Mouse (Mus musculus): ENCODE measurements around the gene Zfp385b.

The Zfp385b gene

DNA sequence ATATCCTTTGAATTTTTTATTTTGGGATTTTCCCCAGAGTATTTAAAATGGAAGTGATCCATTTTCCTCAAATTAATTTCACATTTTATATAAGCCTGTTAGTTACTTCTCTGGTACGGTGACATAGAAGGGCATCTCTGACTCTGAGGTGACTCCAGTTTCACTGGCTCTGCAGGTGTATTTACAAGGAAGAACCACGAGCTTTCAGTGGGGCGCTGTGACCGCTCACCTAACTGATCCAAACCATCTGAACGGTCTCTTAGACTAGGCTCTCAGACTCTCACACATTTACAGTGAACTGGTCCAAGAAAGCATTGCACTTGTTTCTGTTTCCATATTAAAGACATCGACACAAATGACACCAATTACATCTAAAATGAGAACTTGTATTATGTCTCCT is 361.0 kb downstream of the Zfp385b start:
- no peak for TF ChIP-seq GATA4 (IDR thresholded peaks at IDR 0.05; ENCODE audit: insufficient replicate concordance, low read length)

DNA sequence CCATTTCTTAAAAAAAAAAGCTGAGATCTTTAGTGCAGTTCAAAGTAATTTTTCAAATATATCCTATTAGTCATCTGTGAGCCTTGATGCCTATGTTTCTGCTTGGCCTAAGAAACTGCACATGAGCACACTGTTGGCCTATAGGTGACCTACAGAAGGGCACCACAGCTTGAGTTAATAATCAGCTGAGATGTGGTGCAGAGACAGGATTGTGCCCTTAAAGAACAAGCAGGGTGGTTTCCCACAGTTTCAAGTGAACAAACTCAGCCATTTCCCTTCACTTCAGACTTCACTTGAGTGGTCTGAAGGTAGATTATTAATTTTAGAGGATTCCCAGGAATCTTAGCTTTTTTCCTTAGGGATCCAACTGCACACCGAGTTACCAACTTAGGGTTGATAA is 362.3 kb downstream of the Zfp385b start:
- no peak for TF ChIP-seq GATA4 (IDR thresholded peaks at IDR 0.05; ENCODE audit: insufficient replicate concordance, low read length)

DNA sequence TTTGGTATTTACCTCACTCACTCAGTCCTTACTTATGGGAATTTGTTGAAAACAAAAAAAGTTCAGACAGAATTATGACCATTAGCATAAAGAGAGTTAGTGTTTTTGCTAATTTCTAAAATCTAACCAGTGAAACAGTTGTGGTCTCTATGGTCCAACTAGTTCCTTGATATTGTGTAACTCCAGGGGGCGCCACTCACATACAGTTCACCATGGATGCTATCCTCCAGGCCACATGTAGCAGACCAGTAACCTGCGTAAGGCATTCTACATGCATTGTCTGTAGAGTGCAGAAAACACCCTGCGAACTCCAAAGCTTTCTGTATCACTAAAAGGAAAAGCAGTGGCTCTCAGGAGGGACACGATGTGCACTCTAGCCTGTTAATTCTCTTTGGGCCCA is 362.8 kb downstream of the Zfp385b start:
- no peak for TF ChIP-seq GATA4 (IDR thresholded peaks at IDR 0.05; ENCODE audit: insufficient replicate concordance, low read length)

DNA sequence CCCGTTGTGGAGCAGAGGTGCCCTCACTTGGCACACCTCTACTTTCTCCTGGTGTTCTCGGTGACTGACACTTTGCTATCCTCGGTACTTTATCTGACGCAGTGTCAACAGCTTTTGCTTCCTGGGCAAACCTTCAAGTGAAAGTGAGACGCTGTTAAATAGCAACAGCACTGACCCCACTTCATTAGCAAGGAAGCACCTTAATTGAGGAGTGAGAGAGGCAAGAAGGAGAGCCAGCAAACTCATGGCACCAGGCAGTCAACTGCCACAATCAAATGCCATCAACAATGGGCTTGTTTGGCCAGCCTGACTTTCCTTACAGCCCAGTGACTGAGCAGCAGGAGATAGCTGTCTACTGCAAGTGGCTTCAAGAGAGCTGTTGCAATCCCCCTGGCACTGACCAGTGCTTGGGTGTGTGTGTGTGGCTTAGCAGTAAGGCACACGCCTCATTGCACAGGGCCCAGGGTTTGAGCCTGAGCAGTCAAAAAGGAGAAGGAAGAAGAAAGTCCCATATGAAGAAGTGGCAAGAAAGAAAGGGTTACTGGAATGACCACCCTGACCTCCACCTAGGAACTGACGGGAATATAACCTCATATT is 365.0 kb downstream of the Zfp385b start:
- TF ChIP-seq GATA4 (IDR thresholded peaks at IDR 0.05; ENCODE audit: insufficient replicate concordance, low read length): no peak

DNA sequence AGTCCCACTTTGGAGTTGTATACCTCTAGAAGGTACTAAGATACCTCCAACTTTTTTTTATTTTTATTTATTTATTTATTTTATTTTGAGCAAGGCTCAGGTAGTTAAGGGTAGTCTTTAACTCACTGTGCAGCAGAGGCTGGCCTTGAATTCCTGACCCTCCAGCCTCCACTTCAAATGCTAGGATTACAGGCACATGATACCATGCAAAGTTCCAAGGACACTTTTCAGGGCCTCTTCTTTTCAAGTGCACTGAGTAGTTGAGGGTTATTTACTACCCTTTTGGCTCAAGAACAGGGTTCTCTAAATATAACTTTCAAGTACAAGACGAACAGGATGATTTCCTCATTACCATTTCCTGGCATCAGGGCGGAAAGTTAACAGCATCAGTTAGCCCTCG is 365.7 kb downstream of the Zfp385b start:
- TF ChIP-seq GATA4 (IDR thresholded peaks at IDR 0.05; ENCODE audit: insufficient replicate concordance, low read length): no peak

DNA sequence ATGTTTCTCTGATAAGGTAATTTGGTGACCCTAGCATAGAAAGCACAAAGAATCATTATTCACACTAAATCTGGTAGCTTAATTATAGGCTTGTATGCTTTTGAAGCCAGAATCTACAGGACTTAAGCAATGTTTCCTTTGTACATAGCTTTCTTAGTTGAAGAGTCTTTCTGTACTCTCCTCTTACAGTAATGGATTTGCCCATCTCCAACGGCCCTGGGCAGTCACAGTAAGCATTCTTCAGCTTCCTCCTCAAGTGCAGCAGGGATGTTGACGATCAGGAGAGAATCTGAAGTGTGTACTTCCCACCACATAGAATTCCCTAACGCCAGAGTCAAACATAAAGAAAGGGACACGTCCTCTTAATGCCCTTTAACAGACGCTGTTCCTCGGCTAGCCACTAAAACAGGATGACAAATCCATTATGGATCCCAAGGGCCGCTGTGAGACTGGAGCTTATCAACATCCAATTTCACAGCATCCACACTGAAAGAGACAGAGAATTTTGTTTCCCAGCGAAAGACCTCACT is 370.4 kb downstream of the Zfp385b start:
- TF ChIP-seq GATA4 (IDR thresholded peaks at IDR 0.05; ENCODE audit: insufficient replicate concordance, low read length): no peak

DNA sequence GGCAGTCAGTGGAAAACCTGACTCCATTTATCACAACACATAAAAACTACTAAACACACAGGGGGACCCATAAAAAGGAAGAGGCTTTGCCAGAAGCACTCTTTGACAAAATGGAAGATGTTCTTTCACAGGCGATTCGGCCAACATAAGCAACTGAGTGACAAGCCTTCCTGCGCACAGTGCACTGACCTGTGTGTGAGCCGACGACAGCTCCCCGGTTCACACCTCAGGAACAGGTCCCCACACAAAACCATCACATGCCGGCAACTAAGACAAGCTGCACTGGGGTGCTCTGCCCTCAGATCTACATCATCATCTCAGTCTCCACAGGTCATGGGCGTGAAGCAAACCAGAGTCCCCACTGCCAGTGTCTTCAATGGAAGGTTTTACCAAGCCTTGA is 375.2 kb downstream of the Zfp385b start:
- no peak for TF ChIP-seq GATA4 (IDR thresholded peaks at IDR 0.05; ENCODE audit: insufficient replicate concordance, low read length)

DNA sequence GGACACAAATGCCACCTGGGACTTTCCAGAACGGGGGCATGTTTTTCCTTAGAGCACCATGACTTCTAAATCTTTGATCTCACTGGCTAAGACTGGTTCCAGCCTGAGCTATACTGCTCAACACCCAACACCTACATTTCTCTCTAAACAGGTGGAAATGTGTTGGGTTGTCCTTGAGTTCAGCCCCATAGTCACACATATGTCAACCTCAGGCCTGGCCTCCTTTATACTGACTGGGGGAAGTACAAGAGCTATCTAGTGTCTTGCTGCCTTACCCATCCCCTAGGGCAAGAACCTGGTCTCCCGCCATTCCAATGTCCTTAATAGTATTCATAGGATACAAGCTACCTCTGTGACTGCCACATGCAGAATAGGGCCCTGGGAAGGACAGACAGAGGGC is 378.8 kb downstream of the Zfp385b start:
- TF ChIP-seq GATA4 (IDR thresholded peaks at IDR 0.05; ENCODE audit: insufficient replicate concordance, low read length): no peak

DNA sequence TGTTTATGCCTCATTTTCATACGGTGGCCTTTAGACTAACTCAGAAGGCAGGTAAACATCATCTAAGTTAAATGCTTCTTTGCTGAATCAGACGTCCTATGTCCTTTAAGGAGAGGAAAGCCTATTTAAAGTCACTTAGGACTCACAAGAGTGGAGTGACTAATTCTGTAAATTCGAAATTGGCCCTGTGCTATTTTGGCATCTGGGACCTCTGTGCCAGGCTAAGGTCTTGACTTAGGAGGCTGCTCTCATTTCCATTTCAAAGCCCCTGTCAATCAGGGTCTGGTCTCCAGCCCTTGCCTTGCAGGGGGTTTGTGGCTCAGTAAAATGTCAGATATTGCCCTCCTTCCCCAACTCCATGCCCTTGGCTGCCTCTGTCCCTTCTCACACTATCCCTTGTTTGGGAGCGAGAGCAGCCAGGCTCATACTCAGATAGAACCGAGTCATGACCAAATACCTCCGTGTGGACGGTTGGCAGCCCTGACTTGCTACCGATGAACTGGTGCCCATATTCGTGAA is 383.1 kb downstream of the Zfp385b start:
- no peak for TF ChIP-seq GATA4 (IDR thresholded peaks at IDR 0.05; ENCODE audit: insufficient replicate concordance, low read length)

DNA sequence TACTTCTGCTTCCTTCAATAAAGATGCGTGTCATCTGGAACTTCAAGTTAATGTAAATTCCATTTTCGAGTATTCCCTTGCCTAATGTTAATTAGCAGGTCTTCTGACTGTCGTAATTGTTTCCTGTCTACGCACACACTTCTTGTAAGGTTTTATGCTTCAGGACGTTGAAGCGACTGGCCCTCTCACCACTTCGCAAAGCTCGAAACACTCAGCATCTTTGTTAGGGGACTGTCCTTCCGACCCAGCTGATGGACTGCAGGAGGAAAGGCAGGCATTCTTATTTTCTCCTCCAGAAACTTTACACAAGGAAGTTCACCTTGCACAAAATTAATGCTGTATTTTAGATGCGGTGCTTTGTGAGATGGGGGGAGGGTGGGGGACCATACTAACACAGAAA is 400.0 kb downstream of the Zfp385b start:
- no peak for TF ChIP-seq GATA4 (IDR thresholded peaks at IDR 0.05; ENCODE audit: insufficient replicate concordance, low read length)

DNA sequence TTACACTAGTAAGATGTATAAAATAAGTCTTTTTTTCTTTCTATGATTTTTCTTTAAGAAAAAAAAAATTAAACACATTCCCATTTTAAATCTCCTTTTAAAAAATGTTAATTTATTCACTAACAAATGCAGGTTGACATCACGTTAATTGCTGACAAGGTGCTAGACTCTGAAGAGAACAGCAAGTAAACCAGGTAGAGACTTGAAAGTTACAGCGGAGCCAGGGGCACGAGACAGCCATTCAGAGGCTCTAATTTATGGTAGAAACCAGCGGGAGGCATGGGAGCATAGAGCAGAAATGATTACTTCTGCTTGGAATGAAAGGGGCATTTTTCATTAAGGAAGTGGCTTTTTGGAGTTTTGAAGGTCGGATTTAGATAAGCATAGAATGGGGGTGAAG is 401.4 kb downstream of the Zfp385b start:
- TF ChIP-seq GATA4 (IDR thresholded peaks at IDR 0.05; ENCODE audit: insufficient replicate concordance, low read length): no peak

DNA sequence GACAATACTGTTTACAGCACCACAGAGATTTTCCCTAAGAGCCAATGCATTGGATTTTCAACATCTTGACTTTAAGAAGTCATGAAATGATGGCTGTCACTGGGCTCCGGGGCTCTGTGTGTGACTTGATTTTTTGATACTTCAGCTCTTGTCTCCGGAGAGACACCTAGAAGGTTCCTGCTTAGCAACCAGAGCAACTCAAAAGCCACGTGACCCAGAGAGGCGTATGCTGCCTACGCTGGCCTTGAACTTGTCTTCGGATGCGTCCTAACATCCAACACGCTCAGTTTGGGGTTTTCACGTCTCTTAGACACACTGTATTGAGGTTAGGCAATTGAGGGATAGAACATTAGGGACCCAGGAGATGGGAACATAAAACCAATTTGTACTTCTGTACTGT is 407.3 kb downstream of the Zfp385b start:
- TF ChIP-seq GATA4 (IDR thresholded peaks at IDR 0.05; ENCODE audit: insufficient replicate concordance, low read length): no peak

DNA sequence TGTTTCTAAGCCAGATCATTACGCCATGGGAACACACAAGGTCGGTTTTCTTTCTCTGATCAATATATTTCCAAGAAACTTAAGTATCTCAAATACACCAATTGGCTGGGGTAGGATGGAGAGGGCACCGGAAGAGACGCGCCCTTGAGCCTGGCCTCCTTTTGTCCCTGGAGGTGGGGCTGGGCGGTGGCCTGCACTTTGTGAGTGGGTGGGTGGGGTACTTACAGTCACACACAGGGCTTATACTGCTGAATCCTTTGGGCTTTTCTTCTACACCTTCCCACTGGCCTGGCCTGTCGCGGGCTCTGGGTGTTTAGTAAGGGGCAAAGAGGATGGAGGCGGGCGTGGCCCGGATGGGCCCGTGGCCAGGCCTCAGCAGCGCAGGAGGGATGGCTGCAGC is 407.8 kb downstream of the Zfp385b start:
- TF ChIP-seq GATA4 (IDR thresholded peaks at IDR 0.05; ENCODE audit: insufficient replicate concordance, low read length): no peak

DNA sequence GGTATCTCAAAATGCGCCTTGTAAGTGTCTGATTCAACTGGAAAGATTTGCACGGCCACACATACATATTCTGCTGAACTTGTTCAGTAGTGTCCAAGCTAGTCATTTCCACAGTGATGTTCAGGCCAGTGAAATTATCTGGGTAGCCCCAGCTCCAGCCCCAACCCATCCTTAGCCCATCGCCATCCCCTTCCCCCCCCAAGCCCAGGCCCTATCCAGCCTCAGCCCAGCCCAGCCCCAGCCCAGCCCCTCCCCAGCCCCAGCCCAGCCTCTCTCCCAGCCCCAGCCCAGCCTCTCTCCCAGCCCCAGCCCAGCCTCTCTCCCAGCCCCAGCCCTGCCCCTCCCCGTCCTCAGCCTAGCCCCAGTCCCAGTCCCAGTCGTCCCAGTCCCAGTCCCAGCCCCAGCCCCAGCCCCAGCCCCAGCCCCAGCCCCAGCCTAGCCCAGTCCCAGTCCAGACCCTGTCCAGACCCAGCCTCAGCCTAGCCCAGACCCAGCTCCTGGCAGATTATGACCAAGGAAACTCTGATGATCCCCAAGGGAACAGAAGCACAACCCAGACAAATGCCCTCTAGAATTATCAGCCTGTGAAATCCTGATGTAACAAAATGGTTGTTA is 409.8 kb downstream of the Zfp385b start:
- TF ChIP-seq GATA4 (IDR thresholded peaks at IDR 0.05; ENCODE audit: insufficient replicate concordance, low read length): no peak

DNA sequence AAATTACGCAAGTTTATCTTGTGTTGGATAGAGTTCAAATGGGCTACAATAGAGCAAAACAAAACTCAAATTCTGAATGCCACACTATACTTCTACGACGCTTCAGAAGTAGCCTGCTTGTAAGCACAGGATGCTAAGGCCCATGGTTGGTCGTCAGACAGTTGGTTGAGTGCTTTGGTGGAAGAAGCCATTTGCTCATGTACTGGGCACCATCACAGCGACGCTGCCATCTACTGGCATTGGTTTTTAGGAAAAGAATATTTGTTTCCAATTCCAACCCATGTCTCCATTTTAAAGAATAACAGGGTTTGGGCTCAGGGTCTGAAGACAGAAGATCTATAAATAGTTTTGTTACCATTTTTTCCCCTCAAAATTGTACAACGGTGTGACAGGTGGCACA is 410.5 kb downstream of the Zfp385b start:
- TF ChIP-seq GATA4 (IDR thresholded peaks at IDR 0.05; ENCODE audit: insufficient replicate concordance, low read length): no peak

DNA sequence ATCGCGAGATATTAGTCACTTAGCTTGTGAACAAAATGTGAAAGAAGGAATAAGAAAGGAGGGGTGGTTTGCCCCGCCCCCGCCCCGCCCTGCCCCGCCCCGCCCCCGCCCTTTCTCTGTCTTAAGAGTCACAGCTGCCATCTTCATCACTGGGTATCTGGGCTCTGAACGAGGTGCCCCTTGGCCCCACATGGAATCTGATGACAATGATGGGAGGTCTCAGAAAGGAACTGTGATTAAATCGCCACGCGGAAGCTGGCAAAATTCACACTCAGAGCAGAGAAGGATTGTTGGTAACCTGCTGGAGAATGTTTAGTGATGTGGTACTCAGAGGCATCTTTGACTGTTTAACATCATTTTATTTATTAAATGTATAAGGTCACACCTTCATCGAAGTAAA is 417.1 kb downstream of the Zfp385b start:
- TF ChIP-seq GATA4 (IDR thresholded peaks at IDR 0.05; ENCODE audit: insufficient replicate concordance, low read length): no peak
